11 mouse cellular contexts compared by ENCODE assay signal in the genomic region with DNA sequence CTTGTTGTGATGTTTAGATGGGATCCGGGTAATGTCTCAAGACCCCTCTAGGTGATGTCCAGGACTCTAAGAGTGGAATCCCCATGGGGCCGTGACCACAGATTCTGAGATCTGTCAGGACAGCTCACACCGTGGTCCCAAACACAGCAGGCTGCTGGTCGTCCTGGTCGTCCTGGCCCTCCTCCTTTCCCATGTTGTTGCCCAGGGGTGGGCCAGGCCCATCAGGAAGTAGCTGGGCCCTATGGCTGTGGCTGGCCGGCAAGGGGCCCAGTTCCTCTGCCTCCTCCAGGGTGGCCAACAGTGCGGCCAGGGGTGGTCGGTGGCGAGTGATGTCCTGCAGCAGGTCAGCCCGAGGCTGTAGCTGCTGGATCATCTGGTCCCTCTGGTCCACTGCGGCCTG. TPM values are rescaled to one million over a fixed set of nuclear protein-coding genes. Genes with fewer than 3 reads are reported as not detected.
A peak's percentile ranks its signal among the peaks of the same experiment; 100 is the strongest.
DNase-seq lines count a peak whose midpoint lies in the region; ATAC-seq and TF ChIP-seq lines count a peak whose summit lies in the region.
"Had no signal": no experiment of that assay in that cellular context is flagged by ENCODE, and none has a peak within 500 bp of the region (broad histone marks: within the 10 kb centered on the region; RNA-seq: fewer than 3 reads in every experiment).

No protein-coding gene starts in this region.

- peaks cover 27% of the 10 kb centered on the region for H3K79me2 ChIP-seq in C2C12 (ENCODE audit: control insufficient read depth, insufficient read depth)

- 41% methylated on average over 11 of the region's 11 CpGs for WGBS in heart, embryonic 10.5 days
- WGBS in embryonic facial prominence, embryonic 12.5 days = 62% methylated on average over 11 of the region's 11 CpGs
- 63% methylated on average over 11 of the region's 11 CpGs for WGBS in limb, embryonic 11.5 days

- H3K27me3 ChIP-seq in heart, embryonic 10.5 days (ENCODE audit: insufficient read depth, poor library complexity, severe bottlenecking) = no peaks in the 10 kb centered on the region
- no peaks in the 10 kb centered on the region for H3K27me3 ChIP-seq in C2C12 (ENCODE audit: control insufficient read depth, insufficient read depth, insufficient read length)
- no peaks in the 10 kb centered on the region for H3K27me3 ChIP-seq in embryonic facial prominence, embryonic 12.5 days
- no peaks in the 10 kb centered on the region for H3K27me3 ChIP-seq in limb, embryonic 11.5 days (ENCODE audit: control insufficient read depth, insufficient read depth, low read length)

- no peak overlapping the region for H3K27ac ChIP-seq in heart, embryonic 10.5 days
- no peak overlapping the region for H3K27ac ChIP-seq in embryonic facial prominence, embryonic 12.5 days
- H3K27ac ChIP-seq in limb, embryonic 11.5 days (replicated peaks; ENCODE audit: low read depth, low read length) = no peak overlapping the region

- intact Hi-C loops in heart, postnatal 25 days (cut with DNase I) = no loop called here

- H3K9ac ChIP-seq in embryonic facial prominence, embryonic 12.5 days = peak overlapping the region; percentile 67; the same call in 1 of the 2 replicates
- no peak overlapping the region for H3K9ac ChIP-seq in limb, embryonic 11.5 days (ENCODE audit: low read length)

- no peak for DNase-seq in heart, embryonic 10.5 days (ENCODE audit: low spot score)
- DNase-seq in heart, postnatal 25 days (ENCODE audit: low spot score) = no peak
- DNase-seq in limb, embryonic 11.5 days (ENCODE audit: low spot score) = no peak
- no peak for DNase-seq in layer of hippocampus, adult 9-11 months
- no peak for DNase-seq in frontal cortex, postnatal 10 days (ENCODE audit: low spot score in 2 of 2)
- DNase-seq in right cerebral cortex, postnatal 14 days = no peak
- DNase-seq: adrenal gland, postnatal 25 days; heart, postnatal 14 days; right cerebral cortex, postnatal 25 days had no signal

- no peaks in the 10 kb centered on the region for H3K9me3 ChIP-seq in heart, embryonic 10.5 days
- H3K9me3 ChIP-seq in embryonic facial prominence, embryonic 12.5 days = no peaks in the 10 kb centered on the region
- H3K9me3 ChIP-seq in limb, embryonic 11.5 days (ENCODE audit: control insufficient read depth, low read length) = no peaks in the 10 kb centered on the region

- H3K4me2 ChIP-seq in embryonic facial prominence, embryonic 12.5 days (replicated peaks) = peak overlapping the region; percentile 78; the same call in 1 of the 2 replicates
- 0 out of 2 replicates have a peak overlapping the region, but pooled peaks have one; percentile 87 for H3K4me2 ChIP-seq in limb, embryonic 11.5 days (ENCODE audit: low read depth, severe bottlenecking)

- no peak for ATAC-seq in embryonic facial prominence, embryonic 12.5 days (ENCODE audit: insufficient number of reproducible peaks, insufficient read depth, low FRiP score, low TSS enrichment)
- ATAC-seq in limb, embryonic 11.5 days (ENCODE audit: insufficient number of reproducible peaks, low FRiP score, low TSS enrichment, low read depth) = no peak

- TF ChIP-seq CTCF in C2C12 (IDR thresholded peaks at IDR 0.05; ENCODE audit: control insufficient read depth, insufficient read depth, insufficient read length) = no peak

- H3K36me3 ChIP-seq in heart, embryonic 10.5 days = peaks cover 33% of the 10 kb centered on the region
- peaks cover 17% of the 10 kb centered on the region for H3K36me3 ChIP-seq in C2C12 (ENCODE audit: control insufficient read depth, insufficient read depth)
- peaks cover 24% of the 10 kb centered on the region for H3K36me3 ChIP-seq in embryonic facial prominence, embryonic 12.5 days
- H3K36me3 ChIP-seq in limb, embryonic 11.5 days (ENCODE audit: control insufficient read depth, insufficient read depth, low read length) = peaks cover 21% of the 10 kb centered on the region

- H3ac ChIP-seq in C2C12 (ENCODE audit: control insufficient read depth, insufficient read length, low read depth) = peak overlapping the region; percentile 18

- H3K4me3 ChIP-seq in heart, embryonic 10.5 days = peak overlapping the region; percentile 90; the same call in 1 of the 2 replicates
- no peak overlapping the region for H3K4me3 ChIP-seq in C2C12 (ENCODE audit: insufficient read depth, poor library complexity, severe bottlenecking)
- no peak overlapping the region for H3K4me3 ChIP-seq in embryonic facial prominence, embryonic 12.5 days
- H3K4me3 ChIP-seq in limb, embryonic 11.5 days (ENCODE audit: low read depth, low read length) = no peak overlapping the region

- H3K4me1 ChIP-seq in heart, embryonic 10.5 days = peaks cover 42% of the 10 kb centered on the region
- H3K4me1 ChIP-seq in embryonic facial prominence, embryonic 12.5 days = peaks cover 21% of the 10 kb centered on the region
- H3K4me1 ChIP-seq in limb, embryonic 11.5 days (ENCODE audit: control insufficient read depth, insufficient read depth, low read length) = peaks cover 3% of the 10 kb centered on the region; the same call in 1 of the 2 replicates

- H3K79me3 ChIP-seq in C2C12 (ENCODE audit: low read depth) = peaks cover 15% of the 10 kb centered on the region

TF ChIP-seq in C2C12, 6 proteins besides CTCF, POLR2A, EP300 and RAD21:
- TF ChIP-seq MYOD1 (IDR thresholded peaks at IDR 0.05; ENCODE audit: control insufficient read depth, insufficient read length, low read depth) = no peak
- no peak for TF ChIP-seq FOSL1 (IDR thresholded peaks at IDR 0.05; ENCODE audit: insufficient read depth, low read length, poor library complexity, severe bottlenecking)
- TF ChIP-seq CEBPB (IDR thresholded peaks at IDR 0.05; ENCODE audit: low read depth) = no peak
- no peak for TF ChIP-seq MYOG (IDR thresholded peaks at IDR 0.05; ENCODE audit: control insufficient read depth, extremely low read depth, insufficient read length)
- no peak for TF ChIP-seq MAX (IDR thresholded peaks at IDR 0.05)
- no peak for TF ChIP-seq USF1 (IDR thresholded peaks at IDR 0.05; ENCODE audit: low read depth)

RNA-seq across cellular contexts. Expression of a gene that starts 2.2 kb away (rescaled TPM):
- polyA plus RNA-seq in heart, embryonic 10.5 days (2016; fragmentation: Nextera tagmentation; extraction: Ambion mirVana) = 518 and 632 TPM in 2 replicates
- total RNA-seq in heart, postnatal 25 days (2021) = 100 to 1,000 TPM; 913 to 934 TPM
- polyA plus RNA-seq in C2C12 (2012; fragmentation: generic; extraction: Trizol) = 312 TPM
- 371 and 409 TPM in 2 replicates for polyA plus RNA-seq in embryonic facial prominence, embryonic 12.5 days (2016; fragmentation: Nextera tagmentation; extraction: Ambion mirVana)
- 413 and 428 TPM in 2 replicates for polyA plus RNA-seq in limb, embryonic 11.5 days (2014; fragmentation: Nextera tagmentation; extraction: Ambion mirVana)

RNA-seq across cellular contexts. Expression of a gene that starts 2.5 kb away (rescaled TPM):
- 10.2 and 12.7 TPM in 2 replicates for polyA plus RNA-seq in heart, embryonic 10.5 days (2016; fragmentation: Nextera tagmentation; extraction: Ambion mirVana)
- 1 to 10 TPM; 5.0 to 5.2 TPM for total RNA-seq in heart, postnatal 25 days (2021)
- 4.5 TPM for polyA plus RNA-seq in C2C12 (2012; fragmentation: generic; extraction: Trizol)
- polyA plus RNA-seq in embryonic facial prominence, embryonic 12.5 days (2016; fragmentation: Nextera tagmentation; extraction: Ambion mirVana) = 19.4 and 20.8 TPM in 2 replicates
- polyA plus RNA-seq in limb, embryonic 11.5 days (2014; fragmentation: Nextera tagmentation; extraction: Ambion mirVana) = 19.7 and 21.1 TPM in 2 replicates

RNA-seq across cellular contexts. Expression of a gene that starts 42.0 kb away (rescaled TPM):
- polyA plus RNA-seq in heart, embryonic 10.5 days (2016; fragmentation: Nextera tagmentation; extraction: Ambion mirVana) = 3.3 and 7.4 TPM in 2 replicates
- 10 to 100 TPM; 25.7 to 28.8 TPM for total RNA-seq in heart, postnatal 25 days (2021)
- polyA plus RNA-seq in C2C12 (2012; fragmentation: generic; extraction: Trizol) = 0.67 TPM
- 10.9 and 11.9 TPM in 2 replicates for polyA plus RNA-seq in embryonic facial prominence, embryonic 12.5 days (2016; fragmentation: Nextera tagmentation; extraction: Ambion mirVana)
- 19.0 and 19.9 TPM in 2 replicates for polyA plus RNA-seq in limb, embryonic 11.5 days (2014; fragmentation: Nextera tagmentation; extraction: Ambion mirVana)

RNA-seq across cellular contexts. Expression of a gene that starts 42.3 kb away (rescaled TPM):
- polyA plus RNA-seq in heart, embryonic 10.5 days (2016; fragmentation: Nextera tagmentation; extraction: Ambion mirVana) = 85.1 and 105 TPM in 2 replicates
- total RNA-seq in heart, postnatal 25 days (2021) = 10 to 100 TPM; 35.7 to 37.5 TPM
- 107 TPM for polyA plus RNA-seq in C2C12 (2012; fragmentation: generic; extraction: Trizol)
- polyA plus RNA-seq in embryonic facial prominence, embryonic 12.5 days (2016; fragmentation: Nextera tagmentation; extraction: Ambion mirVana) = 108 and 118 TPM in 2 replicates
- 118 and 131 TPM in 2 replicates for polyA plus RNA-seq in limb, embryonic 11.5 days (2014; fragmentation: Nextera tagmentation; extraction: Ambion mirVana)

RNA-seq across cellular contexts. Expression of a gene that starts 49.2 kb away (rescaled TPM):
- 39.6 and 41.4 TPM in 2 replicates for polyA plus RNA-seq in heart, embryonic 10.5 days (2016; fragmentation: Nextera tagmentation; extraction: Ambion mirVana)
- total RNA-seq in heart, postnatal 25 days (2021) = 10 to 100 TPM; 18.3 to 18.8 TPM
- polyA plus RNA-seq in C2C12 (2012; fragmentation: generic; extraction: Trizol) = 40.1 TPM
- polyA plus RNA-seq in embryonic facial prominence, embryonic 12.5 days (2016; fragmentation: Nextera tagmentation; extraction: Ambion mirVana) = 44.1 and 47.2 TPM in 2 replicates
- 37.3 and 38.2 TPM in 2 replicates for polyA plus RNA-seq in limb, embryonic 11.5 days (2014; fragmentation: Nextera tagmentation; extraction: Ambion mirVana)
